Mouse (Mus musculus): ENCODE data around the gene Gm17482.
A peak's percentile ranks its signal among the peaks of the same experiment; 100 is the strongest.
"Not testable (repeated sequence)": the region's sequence is repeated elsewhere in the genome, so short reads cannot be mapped to it uniquely, and the experiment has no call there.

The Gm17482 gene

GRCm38 (mm10) chr6:115227043-115227442 is at the start of gene Gm17482:
Gene Gm17482, plus strand, starts transcription at chr6:115227343.
- DNase-seq (ENCODE audit: low spot score in 2 of 2), result no peak

GRCm38 (mm10) chr6:115178826-115179225 is 48.3 kb upstream of the Gm17482 start:
- DNase-seq (ENCODE audit: low spot score in 2 of 2), result no peak

- no peak for DNase-seq (ENCODE audit: low spot score in 2 of 2)
These were observed 46.0 kb upstream of the Gm17482 start for GRCm38 (mm10) chr6:115181094-115181493.

- no peak for DNase-seq (ENCODE audit: low spot score in 2 of 2)
These were observed 36.0 kb upstream of the Gm17482 start for GRCm38 (mm10) chr6:115191111-115191510.

GRCm38 (mm10) chr6:115200753-115201152 is 26.4 kb upstream of the Gm17482 start:
- no peak for DNase-seq (ENCODE audit: low spot score in 2 of 2)

- no peak for DNase-seq (ENCODE audit: low spot score in 2 of 2)
These were observed 24.1 kb upstream of the Gm17482 start for GRCm38 (mm10) chr6:115203029-115203428.

- no peak for DNase-seq (ENCODE audit: low spot score in 2 of 2)
These were observed 17.0 kb upstream of the Gm17482 start for GRCm38 (mm10) chr6:115210187-115210586.

- DNase-seq (ENCODE audit: low spot score in 2 of 2), result no peak
These were observed 16.3 kb upstream of the Gm17482 start for GRCm38 (mm10) chr6:115210820-115211219.

GRCm38 (mm10) chr6:115212132-115212903 is 14.8 kb upstream of the Gm17482 start:
- no peak for DNase-seq (ENCODE audit: low spot score in 2 of 2)

GRCm38 (mm10) chr6:115213129-115213528 is 14.0 kb upstream of the Gm17482 start:
- no peak for DNase-seq (ENCODE audit: low spot score in 2 of 2)

- no peak for DNase-seq (ENCODE audit: low spot score in 2 of 2)
These were observed 5.9 kb upstream of the Gm17482 start for GRCm38 (mm10) chr6:115221215-115221641.

- DNase-seq (ENCODE audit: low spot score in 2 of 2), result no peak
These were observed 1.6 kb upstream of the Gm17482 start for GRCm38 (mm10) chr6:115225519-115225918.

GRCm38 (mm10) chr6:115227529-115227928 is 386 bp downstream of the Gm17482 start:
- DNase-seq (ENCODE audit: low spot score in 2 of 2), result peak; percentile 18 to 41

- DNase-seq (ENCODE audit: low spot score in 2 of 2), result no peak
These were observed 3.4 kb downstream of the Gm17482 start for GRCm38 (mm10) chr6:115230557-115230956.

- DNase-seq (ENCODE audit: low spot score in 2 of 2), result no peak
These were observed 4.7 kb downstream of the Gm17482 start for GRCm38 (mm10) chr6:115231836-115232235.

- no peak for DNase-seq (ENCODE audit: low spot score in 2 of 2)
These were observed 5.4 kb downstream of the Gm17482 start for GRCm38 (mm10) chr6:115232562-115232961.

- DNase-seq (ENCODE audit: low spot score in 2 of 2), result no peak
These were observed 11.2 kb downstream of the Gm17482 start for GRCm38 (mm10) chr6:115238031-115239027.

- no peak for DNase-seq (ENCODE audit: low spot score in 2 of 2)
These were observed 12.2 kb downstream of the Gm17482 start for GRCm38 (mm10) chr6:115239335-115239734.

GRCm38 (mm10) chr6:115240431-115240830 is 13.3 kb downstream of the Gm17482 start:
- DNase-seq (ENCODE audit: low spot score in 2 of 2), result not testable (repeated sequence)

GRCm38 (mm10) chr6:115241131-115241699 is 14.1 kb downstream of the Gm17482 start:
- DNase-seq (ENCODE audit: low spot score in 2 of 2), result no peak

- no peak for DNase-seq (ENCODE audit: low spot score in 2 of 2)
These were observed 14.8 kb downstream of the Gm17482 start for GRCm38 (mm10) chr6:115241939-115242338.

- no peak for DNase-seq (ENCODE audit: low spot score in 2 of 2)
These were observed 17.1 kb downstream of the Gm17482 start for GRCm38 (mm10) chr6:115244222-115244621.

Measured in natural killer cell, adult 2 months (primary cell).